Mouse (Mus musculus) right cerebral cortex, postnatal 14 days (tissue): ENCODE measurements at regions not wholly inside any gene's neighbourhood (a gene's known extent, or its start where the extent isn't known, plus 50 kb on each side); places are given as distances from the start of the nearest gene placed in this dataset.
"Not testable (repeated sequence)": the region's sequence is repeated elsewhere in the genome, so short reads cannot be mapped to it uniquely, and the experiment has no call there.

Experiments used
- DNase-seq: peaks from one replicate; pipeline ENCODE4 v3.0.0; 2022

DNA sequence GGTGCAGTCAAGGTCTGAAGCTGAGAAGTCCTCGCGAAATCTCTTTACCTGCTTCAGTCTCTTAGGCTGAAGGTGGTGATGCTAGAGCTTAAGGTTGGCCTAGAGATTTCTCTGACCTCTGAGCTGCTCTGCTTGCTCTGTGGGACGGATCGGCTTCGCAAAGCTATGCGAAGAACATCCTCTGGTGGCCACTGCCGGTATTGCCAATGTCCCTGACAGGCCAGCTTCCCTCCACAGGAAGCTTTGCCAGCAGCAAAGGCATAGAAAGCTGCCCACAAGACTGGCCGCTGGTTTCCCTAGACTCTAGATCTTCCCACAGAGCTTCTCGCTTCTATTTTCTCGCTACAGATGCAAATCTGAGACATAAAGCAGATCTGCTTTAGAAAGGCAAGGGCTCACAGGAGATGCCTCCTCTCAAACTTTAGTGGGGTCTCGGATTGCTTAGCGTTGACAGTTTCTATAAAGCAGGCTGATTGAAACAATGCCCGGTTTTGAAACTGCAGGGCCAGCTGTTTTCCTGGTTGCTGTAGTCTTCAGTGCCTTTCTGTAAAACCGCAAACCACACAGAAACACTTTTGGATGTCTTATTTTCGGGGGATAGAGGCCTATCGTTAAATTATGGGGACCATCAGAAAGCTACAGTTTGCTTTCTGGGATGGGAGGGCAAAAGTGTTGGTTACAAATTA lies 153.7 kb downstream of the Car8 start:
- peak; percentile 91 for DNase-seq

DNA sequence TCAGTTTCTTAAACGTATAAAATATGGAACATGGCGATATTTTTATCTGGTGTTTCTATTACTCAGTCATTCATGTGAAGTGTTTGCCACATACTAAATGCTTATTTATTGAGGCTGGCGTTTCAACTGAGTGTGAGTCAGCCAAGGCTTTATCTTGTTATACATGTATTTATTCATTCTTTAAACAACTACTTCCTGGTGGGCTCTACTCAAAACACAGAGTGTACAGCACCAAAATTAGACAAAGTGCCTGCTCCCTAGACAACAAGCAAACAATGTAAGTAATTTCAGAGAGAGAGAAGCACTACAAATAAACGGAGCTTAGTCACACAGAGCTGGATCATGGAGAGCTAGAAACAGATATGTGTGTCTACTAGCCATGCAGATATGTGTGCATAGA lies 159.5 kb downstream of the Car8 start:
- DNase-seq, result no peak

DNA sequence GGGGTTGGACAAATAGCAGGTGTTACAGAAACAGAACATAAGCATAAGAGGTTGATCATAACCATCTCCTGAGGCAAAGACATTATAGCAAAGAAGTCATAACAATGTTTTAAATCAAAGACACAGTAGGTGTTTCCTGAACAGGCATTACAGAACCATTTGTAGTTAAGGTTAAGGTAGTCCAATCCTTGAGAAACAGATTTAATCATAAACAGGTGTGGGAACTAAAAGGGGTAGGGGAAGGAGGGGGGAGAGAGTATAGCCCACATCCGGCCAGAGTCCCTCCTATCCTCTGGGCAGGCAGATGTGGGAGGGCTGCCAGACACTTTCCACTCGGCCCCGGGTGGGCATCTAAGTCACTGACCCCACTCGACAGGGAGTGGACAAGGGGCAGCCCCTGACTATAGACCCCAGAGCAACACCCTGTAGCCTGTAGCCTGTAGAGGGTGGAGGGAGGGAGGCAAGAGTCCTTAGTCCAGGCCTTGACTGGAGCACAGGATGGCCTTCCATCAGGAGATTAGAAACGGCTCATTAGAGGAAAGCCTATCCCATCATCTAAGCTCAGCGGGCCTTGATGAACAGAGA lies 165.8 kb downstream of the Car8 start:
- no peak for DNase-seq

DNA sequence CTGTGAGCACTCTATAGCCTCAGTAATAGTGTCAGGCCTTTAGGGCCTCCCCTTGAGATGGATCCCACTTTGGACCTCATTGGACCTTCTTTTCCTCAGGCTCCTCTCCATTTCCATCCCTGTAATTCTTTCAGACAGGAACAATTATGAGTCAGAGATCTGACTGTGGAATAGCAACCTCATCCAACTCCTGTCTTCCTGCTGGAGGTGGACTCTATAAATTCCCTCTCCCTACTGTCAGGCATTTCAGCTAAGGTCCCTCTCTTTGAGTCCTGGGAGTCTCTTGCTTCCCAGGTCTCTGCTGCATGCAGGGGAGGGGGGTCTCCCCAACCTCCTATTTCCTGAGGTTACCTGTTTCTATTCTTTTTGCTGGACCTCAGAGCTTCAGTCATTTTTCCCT lies 168.1 kb downstream of the Car8 start:
- not testable (repeated sequence) for DNase-seq

DNA sequence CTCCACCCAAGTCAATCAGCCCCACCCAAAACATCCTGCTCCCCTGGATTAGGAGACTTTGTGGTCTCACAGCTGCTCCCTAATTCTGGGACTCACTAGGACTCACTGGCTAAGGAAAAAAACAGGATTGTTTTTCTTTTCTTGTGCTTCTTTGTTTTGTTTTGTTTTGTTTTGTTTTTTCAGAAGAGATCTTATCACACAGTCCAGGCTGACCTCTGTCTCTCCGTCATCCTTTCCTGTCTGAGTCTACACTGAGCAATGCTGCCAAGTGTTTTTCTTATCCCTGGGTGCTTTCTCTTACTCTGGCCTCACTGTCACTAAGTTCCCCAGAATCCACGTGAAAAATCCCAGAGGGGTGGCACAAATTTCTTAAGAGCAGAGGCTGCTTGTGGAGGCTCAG lies 170.8 kb downstream of the Car8 start:
- no peak for DNase-seq

DNA sequence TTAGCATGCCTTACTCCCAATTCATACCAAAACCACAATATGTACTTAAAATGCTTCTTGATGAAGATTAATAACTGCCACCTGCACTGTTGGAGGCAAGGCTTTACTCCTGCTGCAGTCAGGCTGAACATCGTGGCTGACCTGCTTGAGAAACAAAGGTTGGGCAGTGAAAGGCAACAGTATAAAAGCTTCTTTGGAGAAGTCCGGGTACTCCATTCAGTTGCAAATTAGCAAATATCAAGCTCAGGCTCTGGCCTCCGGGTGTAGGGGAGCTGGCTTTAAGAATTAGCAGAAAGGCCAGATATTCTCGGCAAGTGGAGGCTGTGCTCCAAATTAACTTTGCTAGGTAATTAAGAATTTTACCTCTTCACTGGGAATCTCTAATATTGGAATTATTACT lies 197.1 kb downstream of the Car8 start:
- DNase-seq, result no peak

DNA sequence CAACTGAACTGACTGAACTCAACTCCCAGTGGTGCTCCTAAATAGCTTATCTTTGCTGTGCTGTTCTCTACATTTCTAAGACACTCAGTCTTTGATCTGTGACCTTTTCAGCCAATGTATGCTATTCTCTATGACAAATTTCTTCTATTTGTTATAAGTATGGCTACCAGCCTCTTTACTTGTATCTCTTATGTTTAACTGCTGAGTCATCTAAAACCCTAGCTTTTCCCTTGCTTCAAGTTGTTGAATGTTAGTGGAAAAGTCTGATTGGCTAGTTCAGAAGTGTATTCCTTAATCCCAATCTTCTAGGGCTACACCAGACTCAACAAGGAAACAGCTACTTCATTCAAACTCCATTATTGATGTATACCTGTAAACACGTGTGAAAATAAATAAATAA lies 201.0 kb downstream of the Car8 start:
- DNase-seq, result no peak

DNA sequence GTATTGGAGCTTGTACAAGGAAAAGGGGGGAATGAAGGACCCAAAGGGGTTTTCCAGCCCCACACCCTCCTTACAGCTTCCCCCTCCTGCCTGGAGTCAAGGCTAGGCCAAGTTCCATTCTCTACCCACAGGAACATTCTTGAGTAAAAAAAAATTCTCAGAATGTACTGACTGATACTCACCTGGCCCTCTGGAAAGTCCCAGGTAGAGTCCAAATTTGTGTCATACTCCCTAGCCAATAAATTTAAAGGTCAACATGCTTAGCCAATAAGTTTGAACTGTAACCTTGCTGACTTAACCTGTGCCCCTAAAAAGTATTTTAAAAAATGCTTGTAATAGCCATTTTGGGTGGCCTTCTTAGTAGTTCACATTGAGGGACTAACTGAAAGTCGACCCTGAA lies 205.4 kb downstream of the Car8 start:
- DNase-seq, result not testable (repeated sequence)

DNA sequence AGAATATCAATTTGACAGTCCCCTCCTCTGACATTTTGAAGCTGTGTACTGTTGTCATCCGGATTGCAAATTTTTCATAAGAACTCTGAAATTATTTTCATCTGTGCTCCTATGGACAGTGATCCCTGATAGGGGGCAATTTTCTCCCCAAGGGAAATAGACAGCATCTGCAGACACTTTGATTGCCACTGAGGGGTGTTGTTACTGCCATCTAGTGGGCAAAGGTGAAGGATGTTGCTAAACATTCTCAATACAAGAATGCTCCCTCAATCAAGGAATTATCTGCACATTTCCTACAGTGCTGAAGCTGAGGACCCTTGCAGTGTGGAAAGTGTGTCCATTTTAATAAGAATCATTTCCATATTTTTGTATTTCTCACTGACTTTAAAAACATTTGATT lies 233.7 kb downstream of the Car8 start:
- peak; percentile 14 for DNase-seq

DNA sequence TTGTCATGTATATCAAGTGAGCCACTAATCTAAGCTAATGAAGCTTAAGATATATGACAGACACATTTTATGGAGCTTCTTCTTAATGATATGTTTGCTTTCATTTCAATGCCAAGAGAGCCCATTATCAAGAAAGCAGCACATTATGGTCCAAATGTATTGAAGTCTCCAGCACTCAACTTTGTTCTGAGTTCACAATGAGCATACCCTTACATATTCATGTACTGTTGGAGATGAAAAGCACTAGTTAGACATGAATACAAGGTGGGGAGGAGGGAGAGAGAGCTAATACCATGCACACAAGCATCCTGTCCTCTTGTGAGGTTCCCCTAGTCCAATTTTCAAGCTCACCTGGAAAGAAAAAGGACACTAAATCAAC lies 241.3 kb downstream of the Car8 start:
- no peak for DNase-seq

DNA sequence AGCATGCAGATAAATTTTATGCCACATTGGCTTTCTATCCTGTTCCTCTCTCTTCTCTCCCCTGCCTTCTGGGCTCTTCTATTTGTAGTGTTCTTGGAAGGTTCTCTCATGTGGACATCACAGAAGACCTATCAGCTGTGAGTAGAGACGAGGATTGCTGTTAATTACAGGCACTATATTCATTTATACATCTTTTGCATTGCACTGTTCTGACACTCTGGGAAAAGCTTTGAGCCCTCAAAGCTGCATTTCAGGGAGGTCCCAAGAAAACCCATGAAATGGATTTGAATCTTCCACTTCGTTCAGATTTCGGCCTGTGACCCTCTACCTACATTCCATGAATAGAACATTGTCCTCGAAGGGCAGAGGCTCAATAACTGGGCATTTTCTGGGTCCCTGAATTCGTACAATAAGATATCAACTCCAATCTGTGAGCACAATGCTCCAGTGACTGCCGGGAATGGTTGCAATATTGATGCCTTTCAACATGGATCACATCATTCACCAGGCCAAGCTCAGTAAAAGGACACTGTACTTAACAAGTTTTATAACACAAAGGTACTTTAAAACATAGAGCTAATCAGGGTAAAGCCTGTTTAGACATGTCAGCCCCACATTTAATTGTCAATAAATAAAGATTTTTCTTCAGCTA lies 241.8 kb downstream of the Car8 start:
- DNase-seq, result no peak

DNA sequence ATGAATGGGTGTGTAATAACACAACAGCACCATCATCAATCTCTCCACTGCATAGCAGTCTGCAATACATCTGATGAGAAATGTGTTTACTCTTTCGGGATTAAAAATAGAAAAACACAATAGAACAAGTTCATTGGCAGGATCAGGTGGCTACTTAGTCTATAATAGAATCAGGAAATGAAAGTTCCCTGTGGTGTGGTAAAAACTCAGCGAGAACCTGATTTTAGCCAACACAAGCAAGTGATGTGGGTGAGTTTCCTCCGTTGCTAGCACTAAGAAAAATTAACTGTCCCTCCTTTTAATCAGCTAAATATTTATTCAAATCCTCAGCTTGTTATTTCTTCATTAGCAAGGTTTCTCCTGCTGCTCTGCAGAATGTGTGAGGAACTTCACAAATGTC lies 245.9 kb downstream of the Car8 start:
- DNase-seq, result no peak

DNA sequence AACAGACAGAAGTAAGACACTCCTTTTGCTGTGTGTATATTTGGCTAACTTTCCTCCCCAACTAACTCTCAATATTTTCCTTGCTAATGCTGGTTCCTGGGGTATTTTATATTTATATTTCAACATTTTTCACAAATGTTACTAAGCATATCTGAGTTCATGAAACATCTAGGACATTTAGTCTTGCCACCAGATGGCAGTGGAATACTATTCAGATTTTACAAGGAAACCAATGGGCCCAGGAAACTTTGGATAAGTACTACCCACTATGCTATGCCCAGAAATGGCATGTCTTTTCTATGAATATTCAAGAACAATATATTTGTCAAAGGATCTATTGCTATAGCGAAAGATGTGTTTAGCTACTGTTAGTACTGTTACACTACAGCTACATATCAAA lies 251.1 kb downstream of the Car8 start:
- DNase-seq, result no peak

DNA sequence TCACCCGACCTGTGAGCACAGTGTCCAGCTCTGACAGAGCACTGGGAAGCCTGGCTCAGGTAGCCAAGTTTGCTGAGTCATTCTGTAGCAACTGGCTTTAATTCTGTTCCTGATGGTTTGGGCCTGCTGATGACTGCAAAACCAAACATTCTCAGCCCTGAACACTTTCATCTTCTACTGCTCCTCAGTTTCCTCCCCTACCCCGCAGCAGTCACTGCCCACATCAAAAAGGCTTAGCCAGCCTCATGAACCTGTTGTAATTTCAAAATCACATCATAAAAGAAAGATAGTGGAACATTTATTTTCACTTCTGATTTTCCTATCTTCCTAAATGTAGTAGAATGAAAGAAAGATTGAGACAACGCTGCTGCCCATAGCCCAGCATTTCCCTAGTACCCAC lies 251.5 kb downstream of the Car8 start:
- no peak for DNase-seq

DNA sequence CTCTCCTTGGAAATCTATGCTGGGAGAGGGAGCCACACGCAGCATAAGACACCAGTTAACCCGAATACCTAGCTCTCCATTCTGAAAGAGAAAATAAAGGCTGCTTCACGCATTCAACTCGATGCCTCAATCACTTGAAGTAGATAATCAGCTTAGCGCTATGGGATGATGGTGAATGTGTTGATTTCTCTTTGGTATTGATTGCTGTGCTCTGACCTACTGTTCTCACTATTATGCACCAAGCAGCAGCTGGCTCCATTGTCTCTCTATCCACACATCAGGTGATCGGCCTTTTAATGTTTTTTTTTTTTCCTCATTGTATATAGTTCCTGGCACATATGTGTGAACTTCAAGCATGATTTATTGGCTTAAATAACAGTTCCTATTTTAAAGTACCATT lies 254.0 kb downstream of the Car8 start:
- DNase-seq, result no peak

DNA sequence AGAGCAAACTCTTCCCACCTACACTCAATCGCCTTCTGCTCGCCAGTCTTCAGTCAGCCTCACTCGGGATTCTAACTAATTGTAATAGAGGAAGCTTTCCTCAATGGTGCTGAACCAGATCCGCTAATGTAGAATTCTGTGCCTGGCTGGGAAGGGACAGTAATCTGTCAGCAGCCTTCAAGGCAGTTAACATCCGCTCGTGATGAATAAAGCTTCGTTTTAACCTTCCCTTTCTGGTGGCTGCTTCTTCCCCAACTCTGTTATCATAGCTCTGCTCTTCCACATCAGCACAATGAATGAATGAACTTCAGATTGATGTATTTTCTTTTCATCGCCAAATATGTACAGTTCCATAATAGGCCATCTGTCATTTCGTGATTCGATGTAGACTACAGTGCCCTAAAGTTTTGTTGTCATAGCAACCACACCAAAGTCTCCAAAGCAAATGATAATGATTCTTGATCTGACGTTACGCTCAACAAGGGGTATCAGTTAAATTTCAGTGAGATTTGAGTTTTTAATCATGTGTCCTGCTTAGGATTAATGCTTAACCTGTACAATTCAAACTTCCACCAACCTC lies 259.0 kb downstream of the Car8 start:
- DNase-seq, result no peak

DNA sequence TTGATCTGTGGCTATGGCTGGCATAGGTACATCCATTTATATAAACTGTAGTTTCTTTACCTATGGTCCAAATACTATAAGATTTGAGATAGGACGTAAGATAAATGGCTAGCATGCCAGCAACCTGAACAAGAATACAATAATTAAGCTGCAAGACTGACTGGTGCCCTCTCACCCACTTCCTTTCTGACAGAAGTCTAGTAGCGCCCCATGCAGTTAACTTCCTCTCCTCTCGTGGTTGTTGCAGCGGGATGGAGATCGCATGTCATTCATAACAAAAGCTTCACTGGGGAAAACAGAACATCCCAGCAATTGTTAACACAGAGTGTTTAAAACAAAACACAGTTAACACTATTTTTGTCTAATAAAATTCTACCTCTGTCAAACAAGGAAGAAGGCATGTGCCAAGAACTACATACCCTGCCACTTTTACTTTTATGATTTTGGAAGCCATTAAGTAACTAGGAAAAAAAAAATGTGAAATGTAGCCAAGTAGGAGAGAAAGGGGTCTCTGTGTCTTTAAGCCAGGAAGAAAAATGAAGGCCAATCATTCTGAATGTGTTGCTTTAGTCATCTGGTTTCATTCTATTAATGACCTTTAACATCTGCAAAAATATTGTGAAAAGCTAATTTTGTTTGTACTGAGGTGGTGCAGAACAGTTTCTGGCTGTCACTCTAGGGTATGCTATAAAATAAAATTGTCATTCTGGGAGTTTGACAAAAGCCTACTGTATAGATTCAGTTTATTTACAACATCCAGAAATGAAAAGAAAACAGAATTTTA lies 261.0 kb downstream of the Car8 start:
- no peak for DNase-seq

DNA sequence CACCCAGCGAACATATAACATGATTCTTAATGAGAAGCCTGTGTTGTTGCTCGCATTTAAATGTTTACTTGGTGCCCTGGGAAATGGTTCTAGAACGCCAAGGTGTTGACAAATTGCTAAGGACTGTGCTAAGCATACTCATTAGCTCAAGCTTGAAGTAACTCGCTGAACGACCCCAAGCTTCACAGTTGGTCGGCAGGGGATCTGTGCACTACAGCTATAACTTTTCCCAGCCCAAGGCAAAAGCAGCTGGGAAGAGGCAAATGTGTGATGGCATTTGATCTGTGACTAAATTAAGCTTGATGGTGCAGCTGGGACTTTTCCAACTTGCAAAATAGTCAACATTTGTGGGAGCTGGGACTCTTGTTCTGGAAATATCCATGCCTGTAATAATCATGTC lies 268.6 kb downstream of the Car8 start:
- no peak for DNase-seq

DNA sequence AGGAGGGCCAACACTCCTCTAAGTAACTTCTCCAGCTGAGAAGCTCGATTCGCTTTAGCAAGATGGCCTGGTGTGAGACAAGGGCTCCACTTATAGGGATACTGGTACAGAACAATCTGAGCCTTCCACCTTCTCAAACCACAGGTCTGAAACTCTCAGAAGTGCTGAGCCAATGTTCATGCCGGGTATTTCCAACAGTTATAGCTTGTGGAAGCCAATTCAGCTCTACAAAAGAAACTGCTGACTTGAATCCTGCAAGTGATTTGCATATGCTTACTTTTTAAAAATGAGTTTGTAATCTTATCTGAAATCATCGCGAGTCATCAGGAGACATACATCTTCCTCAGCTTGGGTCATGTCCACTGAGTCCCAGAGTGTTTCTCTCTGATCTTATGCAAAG lies 273.2 kb downstream of the Car8 start:
- DNase-seq, result no peak

DNA sequence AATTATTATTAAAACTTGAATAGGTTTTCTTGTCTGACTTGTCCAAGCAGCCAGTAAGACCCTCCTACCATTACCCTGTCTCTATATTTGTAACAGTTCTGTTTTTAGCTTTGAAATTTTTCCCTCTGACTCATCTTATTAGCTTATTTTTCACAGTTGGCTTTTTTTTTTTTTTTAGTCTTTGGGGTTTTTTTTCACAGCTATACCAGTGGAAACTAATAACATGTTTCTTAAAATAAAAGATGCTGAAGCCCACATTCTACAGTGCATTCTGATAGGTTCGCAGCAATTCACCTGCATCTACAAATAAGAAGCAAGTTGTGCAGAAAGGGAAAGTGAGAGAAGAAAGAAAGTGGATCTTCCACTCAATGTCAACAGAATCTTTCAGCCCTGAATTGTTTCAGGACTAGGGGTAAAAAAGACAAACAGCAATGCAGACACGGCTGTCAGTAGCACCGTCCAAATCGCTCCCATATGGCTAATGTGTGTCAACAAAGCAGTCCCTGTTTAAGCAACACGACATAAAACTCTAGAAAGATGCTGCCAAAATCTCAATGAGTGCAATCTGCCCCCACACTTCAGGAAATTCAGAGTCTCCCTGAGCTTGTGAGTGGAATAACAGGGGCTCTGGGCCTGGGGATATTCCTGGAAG lies 277.2 kb downstream of the Car8 start:
- DNase-seq, result no peak

DNA sequence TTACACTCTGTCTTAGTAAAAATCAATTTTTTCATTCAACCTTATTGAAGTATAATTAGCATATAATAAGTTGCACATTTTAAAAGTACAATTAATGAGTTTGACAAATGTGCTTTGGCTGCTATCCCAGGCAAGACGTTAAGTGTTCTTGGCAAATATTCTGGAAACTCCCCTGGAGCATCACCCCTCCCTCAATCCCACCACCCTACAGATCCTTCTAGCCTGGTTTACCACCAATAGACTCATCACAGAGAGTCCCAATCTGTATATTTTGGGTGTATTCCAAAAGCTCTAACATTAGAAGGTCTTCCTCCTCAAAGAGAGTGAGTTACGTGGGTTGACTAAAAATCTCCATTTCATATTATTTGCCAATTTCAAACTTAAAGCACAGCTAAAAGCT lies 278.5 kb downstream of the Car8 start:
- DNase-seq, result no peak

DNA sequence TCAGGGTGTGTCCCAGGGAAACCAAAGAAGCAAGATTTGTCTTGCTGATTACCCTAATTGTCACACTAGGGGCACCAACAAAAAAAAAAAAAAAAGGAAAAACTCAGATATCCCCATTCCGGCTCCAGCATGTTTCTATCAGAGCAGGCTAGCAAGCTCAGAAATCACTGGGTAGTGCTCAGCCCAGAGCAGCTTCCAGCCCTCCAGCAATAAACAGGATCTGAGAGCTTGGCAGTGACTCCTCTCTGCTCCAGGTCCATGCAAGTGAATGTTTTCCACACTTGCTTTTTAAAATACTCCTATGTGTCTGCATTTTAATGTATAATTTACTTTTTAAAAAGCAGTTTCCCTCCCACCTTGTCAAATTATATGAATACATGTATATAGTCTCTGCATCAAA lies 290.8 kb downstream of the Car8 start:
- no peak for DNase-seq

DNA sequence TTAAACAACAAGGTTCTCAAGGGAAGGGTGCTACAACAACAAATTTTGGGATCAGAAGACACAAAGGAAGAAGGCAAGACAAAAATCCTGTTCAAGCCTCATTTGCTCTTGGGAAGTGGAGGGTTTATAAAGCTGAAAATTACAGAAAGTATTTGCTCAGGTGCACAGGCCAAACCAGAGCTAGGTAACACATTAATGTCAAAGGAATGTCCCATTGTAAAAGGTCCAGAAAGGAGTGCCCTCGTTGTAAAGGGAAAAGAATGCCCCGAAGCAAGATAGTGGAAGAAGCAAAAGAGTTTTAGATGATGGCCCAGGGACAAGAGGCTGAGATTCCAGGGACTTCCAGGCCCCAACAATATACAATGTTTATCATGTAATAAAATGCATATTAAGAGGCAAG lies 317.3 kb downstream of the Car8 start:
- DNase-seq, result no peak
